Mouse (Mus musculus) midbrain, embryonic 13.5 days (tissue): ENCODE measurements around the gene Poldip2. TPM values are rescaled to one million over a fixed set of nuclear protein-coding genes. Genes with fewer than 3 reads are reported as not detected.
A peak's percentile ranks its signal among the peaks of the same experiment; 100 is the strongest.
"Not testable (repeated sequence)": the region's sequence is repeated elsewhere in the genome, so short reads cannot be mapped to it uniquely, and the experiment has no call there.

Experiments
- ATAC-seq: fragments of 200-750 bp; cut with Nextera tagmentation; 2 replicates; pipeline ENCODE4 v1.8.0; 2017; ENCODE audit warnings: mild to moderate bottlenecking, moderate TSS enrichment, moderate library complexity
- H3K27ac ChIP-seq: fragments of 300-500 bp; sonication (generic); 2 replicates; pipeline ENCODE4 v1.5.1; 2015; ENCODE audit warnings: inconsistent platforms, mild to moderate bottlenecking, moderate library complexity
- H3K27me3 ChIP-seq: fragments of 300-500 bp; sonication (generic); 2 replicates; pipeline ENCODE4 v1.6.1; 2015; ENCODE audit warnings: mild to moderate bottlenecking, inconsistent platforms
- H3K36me3 ChIP-seq: fragments of 300-500 bp; sonication (generic); 2 replicates; pipeline ENCODE4 v1.6.1; 2015; ENCODE audit warnings: mild to moderate bottlenecking, inconsistent platforms
- H3K4me1 ChIP-seq: fragments of 300-500 bp; sonication (generic); replicated peaks from 2 replicates; pipeline ENCODE4 v1.6.1; 2015; ENCODE audit warnings: inconsistent platforms
- H3K4me2 ChIP-seq: fragments of 300-500 bp; sonication (generic); replicated peaks from 2 replicates; pipeline ENCODE4 v1.6.1; 2015; ENCODE audit warnings: moderate library complexity, mild to moderate bottlenecking, inconsistent platforms
- H3K4me3 ChIP-seq: fragments of 300-500 bp; sonication (generic); replicated peaks from 2 replicates; pipeline ENCODE4 v1.5.1; 2015; ENCODE audit warnings: mild to moderate bottlenecking, inconsistent platforms
- H3K9ac ChIP-seq: fragments of 300-500 bp; sonication (generic); replicated peaks from 2 replicates; pipeline ENCODE4 v1.6.1; 2015; ENCODE audit warnings: mild to moderate bottlenecking, inconsistent platforms
- H3K9me3 ChIP-seq: fragments of 300-500 bp; sonication (generic); 2 replicates; pipeline ENCODE4 v1.6.1; 2016; ENCODE audit warnings: mild to moderate bottlenecking, inconsistent platforms
- WGBS: fragments of 180-500 bp; shearing (Covaris S2); methylation state at CpG from one replicate; pipeline ENCODE4 v1.1.7; 2015; 5-methylcytosine and 5-hydroxymethylcytosine counted together
- polyA plus RNA-seq: library from polyadenylated mRNA; unstranded; fragments of >200 nt; fragmentation: Nextera tagmentation; extraction: Ambion mirVana; gene quantifications from 2 replicates; pipeline ENCODE4 v1.2.1, GENCODE M21; 2015

Gene Poldip2
- polyA plus RNA-seq, 1 experiment from 2014 or later: 176 TPM

GRCm38 (mm10) chr11:78531515-78531914 lies 19.5 kb downstream of the Poldip2 start:
- H3K9ac ChIP-seq, H3K27ac ChIP-seq, H3K27me3 ChIP-seq, H3K4me2 ChIP-seq, H3K4me3 ChIP-seq, H3K9me3 ChIP-seq, ATAC-seq: not testable (repeated sequence)
- Histone ChIP-seq H3K4me1 (peaks cover 15% of the 10 kb centered on the region), H3K36me3 (peaks cover 37% of the 10 kb centered on the region)
- 91% methylated on average over 10 of the region's 10 CpGs for whole genome bisulfite sequencing

DNA sequence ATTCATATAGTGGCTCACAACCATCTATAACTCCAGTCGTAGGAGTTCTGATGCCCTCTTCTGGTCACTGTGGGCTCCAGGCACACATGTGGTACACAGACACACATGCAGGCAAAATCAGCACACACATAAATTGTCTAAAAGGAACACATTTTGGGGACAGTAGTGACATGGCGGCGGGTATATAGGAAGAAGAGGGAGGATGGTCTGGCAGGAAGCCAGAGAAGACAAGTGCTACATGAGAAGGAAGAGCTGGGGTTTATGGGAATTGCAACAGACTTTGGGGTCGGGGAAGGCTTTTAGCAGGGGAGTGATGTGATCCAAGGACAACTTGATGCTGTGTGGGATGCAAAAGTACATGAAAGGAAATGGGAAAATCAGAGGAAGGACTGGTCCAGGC lies 22.5 kb downstream of the Poldip2 start:
- Histone ChIP-seq H3K9ac (no peak overlapping the region), H3K27ac (no peak overlapping the region), H3K4me1 (peaks cover 32% of the 10 kb centered on the region), H3K4me3 (peak overlapping the region; percentile 79), H3K9me3 (no peaks in the 10 kb centered on the region), H3K36me3 (peaks cover 20% of the 10 kb centered on the region), H3K27me3 (no peaks in the 10 kb centered on the region), H3K4me2 (peak overlapping the region; percentile 88)
- WGBS: 91% methylated on average over 4 of the region's 4 CpGs
- ATAC-seq: no peak

DNA sequence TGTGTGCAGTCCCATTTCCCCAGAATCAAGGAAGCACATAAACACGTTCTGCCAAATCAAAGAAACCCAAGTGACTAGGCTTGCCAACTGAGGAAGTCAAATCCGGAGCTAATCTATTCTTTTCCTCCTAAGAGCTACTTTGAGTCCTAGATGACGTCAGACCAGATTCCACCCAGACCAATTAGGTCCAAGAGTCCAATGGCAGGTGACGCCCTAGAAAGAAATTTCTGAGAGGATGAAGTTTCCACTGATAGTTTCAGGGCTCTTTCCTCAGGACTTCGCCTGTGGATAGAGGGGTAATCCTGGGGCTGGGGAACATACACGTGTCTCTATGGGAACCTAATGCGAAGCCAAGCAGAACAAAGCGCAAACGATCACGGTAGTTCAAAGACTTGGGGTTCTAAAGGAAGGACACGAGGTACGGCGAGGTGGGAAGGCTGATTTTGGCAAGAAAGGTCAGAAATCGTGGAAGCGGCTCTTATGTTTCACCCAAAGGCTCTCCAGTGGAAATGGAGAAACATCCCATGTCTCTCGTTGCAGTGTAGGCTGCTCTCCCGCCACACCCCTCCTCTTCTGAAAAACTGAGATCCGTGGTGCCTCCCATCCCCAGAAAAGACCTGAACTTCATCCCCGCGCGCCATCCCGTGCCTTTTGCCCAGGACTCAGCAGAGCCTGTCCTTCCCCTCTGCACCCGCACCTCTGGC lies 23.5 kb downstream of the Poldip2 start:
- H3K9ac ChIP-seq: peak overlapping the region; percentile 85
- peak overlapping the region; percentile 79 for H3K4me3 ChIP-seq
- peaks cover 32% of the 10 kb centered on the region for H3K4me1 ChIP-seq
- H3K4me2 ChIP-seq: peak overlapping the region; percentile 88
- no peaks in the 10 kb centered on the region for H3K27me3 ChIP-seq
- ATAC-seq: no peak; the same call in 1 of the 2 replicates
- peak overlapping the region; percentile 92 for H3K27ac ChIP-seq
- under 1% methylated on average over 23 of the region's 23 CpGs for WGBS
- no peaks in the 10 kb centered on the region for H3K9me3 ChIP-seq
- H3K36me3 ChIP-seq: peaks cover 22% of the 10 kb centered on the region

- H3K27me3 ChIP-seq: no peaks in the 10 kb centered on the region
- peak within 1 kb of the TSS; percentile 79 for H3K4me3 ChIP-seq
- ATAC-seq: peak; percentile 99
- peak within 1 kb of the TSS; percentile 90 for H3K9ac ChIP-seq
- H3K9me3 ChIP-seq: no peaks in the 10 kb centered on the region
- peaks cover 28% of the 10 kb centered on the region for H3K36me3 ChIP-seq
- H3K4me2 ChIP-seq: peak within 1 kb of the TSS; percentile 89
- WGBS: under 1% methylated on average over 52 of the region's 52 CpGs
- H3K4me1 ChIP-seq: peaks cover 32% of the 10 kb centered on the region
- H3K27ac ChIP-seq: peak within 1 kb of the TSS; percentile 92
These were observed 24.2 kb downstream of the Poldip2 start, which contains the start of the genes Tnfaip1 and Ift20 for GRCm38 (mm10) chr11:78536080-78536689. Tnfaip1 (minus strand) TSS chr11:78536332. Ift20 (plus strand) TSS chr11:78536361.

GRCm38 (mm10) chr11:78536690-78537084 lies 24.7 kb downstream of the Poldip2 start:
- Histone ChIP-seq H3K4me2 (peak overlapping the region; percentile 89), H3K27ac (peak overlapping the region; percentile 86), H3K4me3 (peak overlapping the region; percentile 79), H3K36me3 (peaks cover 32% of the 10 kb centered on the region), H3K9me3 (no peaks in the 10 kb centered on the region), H3K4me1 (peaks cover 32% of the 10 kb centered on the region), H3K27me3 (no peaks in the 10 kb centered on the region), H3K9ac (peak overlapping the region; percentile 90)
- WGBS: 5% methylated on average over 14 of the region's 14 CpGs
- no peak for ATAC-seq

DNA sequence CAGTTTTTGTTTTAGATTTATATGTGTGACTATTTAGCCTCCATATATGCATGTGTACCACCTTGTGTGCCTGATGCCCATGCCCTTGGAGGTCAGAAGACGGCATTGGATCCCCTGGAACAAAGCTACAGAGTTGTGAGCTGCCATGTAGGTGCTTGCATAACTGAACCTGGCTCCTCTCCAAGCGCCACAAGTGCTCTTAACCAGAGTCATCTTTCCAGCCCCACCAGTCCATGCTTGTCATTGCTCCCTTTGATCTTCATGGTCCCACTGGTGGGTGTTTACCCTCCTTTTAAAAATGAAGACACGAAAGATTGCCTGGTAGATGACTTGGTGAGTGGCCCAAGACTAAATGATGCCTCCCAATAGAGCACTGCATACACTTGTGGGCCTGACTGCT lies 28.4 kb downstream of the Poldip2 start:
- H3K27ac ChIP-seq: no peak overlapping the region
- H3K4me1 ChIP-seq: peaks cover 19% of the 10 kb centered on the region
- no peak for ATAC-seq
- peaks cover 45% of the 10 kb centered on the region for H3K36me3 ChIP-seq
- no peaks in the 10 kb centered on the region for H3K27me3 ChIP-seq
- H3K9ac ChIP-seq: no peak overlapping the region
- no peak overlapping the region for H3K4me3 ChIP-seq
- no peak overlapping the region for H3K4me2 ChIP-seq
- no peaks in the 10 kb centered on the region for H3K9me3 ChIP-seq
- 83% methylated on average over 3 of the region's 3 CpGs for WGBS

DNA sequence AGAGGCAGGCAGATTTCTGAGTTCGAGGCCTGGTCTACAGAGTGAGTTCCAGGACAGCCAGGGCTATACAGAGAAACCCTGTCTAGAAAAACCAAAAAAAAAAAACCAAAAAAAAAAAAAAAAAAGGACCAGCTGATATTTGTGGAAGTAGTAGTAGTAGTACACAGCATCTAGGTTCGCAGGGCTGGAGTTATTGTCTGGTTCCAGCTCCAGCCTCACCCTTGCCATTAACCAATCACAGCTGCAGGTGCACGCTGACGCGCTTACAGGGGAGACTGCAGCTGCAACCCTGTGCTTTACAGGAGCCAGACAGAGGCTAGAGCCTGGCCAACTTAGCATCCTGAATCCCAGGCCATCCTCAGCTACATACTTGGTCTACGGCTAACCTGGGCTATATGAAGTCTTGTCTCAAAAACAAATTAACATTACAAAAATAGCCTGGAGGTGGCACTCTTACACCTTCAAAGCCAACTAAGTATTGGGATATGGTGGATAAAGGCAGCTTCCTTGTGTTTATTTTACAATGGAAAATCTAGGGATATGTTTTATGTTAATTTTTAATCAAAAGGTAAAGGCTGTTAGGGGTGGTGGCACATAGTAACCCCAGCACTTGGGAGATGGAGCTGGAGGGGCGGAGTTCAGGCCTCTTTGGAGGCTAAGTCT lies 32.6 kb downstream of the Poldip2 start:
- H3K4me3 ChIP-seq: no peak overlapping the region
- H3K4me1 ChIP-seq: peaks cover 11% of the 10 kb centered on the region
- H3K36me3 ChIP-seq: peaks cover 36% of the 10 kb centered on the region
- no peak overlapping the region for H3K9ac ChIP-seq
- ATAC-seq: no peak
- H3K27ac ChIP-seq: no peak overlapping the region
- H3K27me3 ChIP-seq: no peaks in the 10 kb centered on the region
- WGBS: 97% methylated on average over 7 of the region's 7 CpGs
- H3K4me2 ChIP-seq: no peak overlapping the region
- no peaks in the 10 kb centered on the region for H3K9me3 ChIP-seq

DNA sequence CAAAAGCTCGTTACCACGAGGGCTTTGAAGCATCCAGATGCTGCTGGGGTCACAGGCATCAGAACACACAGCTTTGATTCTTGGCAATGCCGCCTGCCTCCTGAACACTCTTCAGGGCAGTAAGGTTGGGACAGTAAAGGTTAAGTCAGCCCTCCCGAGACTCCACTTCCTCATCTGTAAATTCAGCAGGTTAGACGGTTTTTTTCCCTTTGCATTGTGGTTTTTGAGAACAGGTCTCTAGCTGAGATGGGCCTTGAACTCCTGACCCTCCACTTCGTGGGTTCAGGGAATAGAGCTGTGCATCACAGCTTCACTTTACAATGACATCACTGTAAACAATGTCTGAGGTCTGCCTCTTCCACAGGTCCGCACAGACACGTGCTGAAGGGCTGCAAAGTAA lies 33.2 kb downstream of the Poldip2 start:
- WGBS: 80% methylated on average over 8 of the region's 8 CpGs
- peaks cover 30% of the 10 kb centered on the region for H3K36me3 ChIP-seq
- no peak overlapping the region for H3K27ac ChIP-seq
- H3K4me3 ChIP-seq: no peak overlapping the region
- no peak overlapping the region for H3K4me2 ChIP-seq
- H3K4me1 ChIP-seq: peaks cover 17% of the 10 kb centered on the region
- no peak overlapping the region for H3K9ac ChIP-seq
- no peaks in the 10 kb centered on the region for H3K9me3 ChIP-seq
- ATAC-seq: no peak
- no peaks in the 10 kb centered on the region for H3K27me3 ChIP-seq

GRCm38 (mm10) chr11:78547718-78548460 lies 35.9 kb downstream of the Poldip2 start:
- Histone ChIP-seq H3K36me3 (peaks cover 11% of the 10 kb centered on the region), H3K4me2 (no peak overlapping the region), H3K27me3 (no peaks in the 10 kb centered on the region), H3K9ac (no peak overlapping the region), H3K9me3 (no peaks in the 10 kb centered on the region), H3K4me1 (peaks cover 20% of the 10 kb centered on the region), H3K27ac (no peak overlapping the region), H3K4me3 (no peak overlapping the region)
- WGBS: 93% methylated on average over 2 of the region's 2 CpGs
- ATAC-seq: no peak

- peaks cover 4% of the 10 kb centered on the region; the same call in 1 of the 2 replicates for H3K36me3 ChIP-seq
- no peak for ATAC-seq
- no peak overlapping the region for H3K27ac ChIP-seq
- H3K4me1 ChIP-seq: peaks cover 20% of the 10 kb centered on the region
- peak overlapping the region; percentile 64 for H3K4me3 ChIP-seq
- H3K9me3 ChIP-seq: no peaks in the 10 kb centered on the region
- H3K9ac ChIP-seq: peak overlapping the region; percentile 71
- WGBS: 10% methylated on average over 5 of the region's 5 CpGs
- peak overlapping the region; percentile 82 for H3K4me2 ChIP-seq
- no peaks in the 10 kb centered on the region for H3K27me3 ChIP-seq
These were observed 37.5 kb downstream of the Poldip2 start for GRCm38 (mm10) chr11:78549491-78549987.

DNA sequence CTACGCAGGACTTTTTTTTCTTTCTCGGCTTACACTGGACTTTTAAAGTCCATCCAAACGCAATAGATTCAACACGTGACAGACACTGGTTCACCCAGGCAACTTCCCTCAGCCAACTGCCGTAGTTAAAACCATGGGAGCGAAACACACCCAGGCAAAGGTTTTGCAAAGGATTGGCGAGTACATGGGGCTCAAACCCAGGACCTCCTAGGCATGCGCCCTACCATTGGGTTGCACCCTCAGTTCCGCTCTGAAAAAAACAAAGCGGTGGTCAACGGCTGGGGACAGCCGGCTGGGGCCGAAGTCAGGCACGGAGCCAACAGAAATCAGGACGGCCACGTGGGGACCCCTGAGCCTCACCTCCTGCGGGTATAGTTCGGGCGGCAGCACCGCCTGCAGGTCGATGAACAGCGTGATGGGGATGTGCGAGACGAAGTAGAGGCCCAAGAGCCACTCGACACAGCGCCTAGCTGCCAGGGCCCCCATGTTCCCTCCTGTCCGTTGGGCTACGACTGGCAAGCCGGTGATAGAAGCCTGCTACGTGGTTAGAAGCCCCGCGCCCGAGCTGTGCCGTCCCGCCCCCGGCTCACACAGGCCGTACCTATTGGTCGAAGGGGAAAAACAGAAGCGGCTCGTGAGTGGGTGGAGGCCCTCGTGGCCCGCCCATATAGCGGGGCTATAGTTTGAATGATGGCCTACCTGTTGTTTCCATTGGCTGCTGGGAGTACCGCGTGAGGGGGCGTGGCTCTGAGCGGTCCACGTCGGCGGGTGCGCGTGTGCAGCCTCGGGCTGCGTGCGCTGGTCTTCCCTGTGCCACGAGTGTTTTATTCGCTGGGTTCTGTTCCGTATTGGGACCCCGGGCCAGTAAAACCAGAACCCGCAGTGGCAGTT lies 38.4 kb downstream of the Poldip2 start, which contains the start of gene Tmem97:
Tmem97 (minus strand) TSS at position 610 of the 891 bp plus-strand sequence.
- peak; percentile 100 for ATAC-seq
- H3K27me3 ChIP-seq: no peaks in the 10 kb centered on the region
- H3K27ac ChIP-seq: peak within 1 kb of the TSS; percentile 83
- H3K36me3 ChIP-seq: peaks cover 4% of the 10 kb centered on the region; the same call in 1 of the 2 replicates
- no peaks in the 10 kb centered on the region for H3K9me3 ChIP-seq
- peak within 1 kb of the TSS; percentile 82 for H3K4me2 ChIP-seq
- peak within 1 kb of the TSS; percentile 71 for H3K9ac ChIP-seq
- under 1% methylated on average over 60 of the region's 60 CpGs for WGBS
- H3K4me3 ChIP-seq: peak within 1 kb of the TSS; percentile 64
- peaks cover 20% of the 10 kb centered on the region for H3K4me1 ChIP-seq
